Mouse (Mus musculus) CH12.LX (cell line): ENCODE data around the gene Ccdc62.

ENCODE experiments used
- CTCF ChIP-seq, 2 experiments: IDR thresholded peaks in 1 of 2; conservative IDR thresholded peaks in 1 of 2; 2 replicates each; pipeline ENCODE4 v1.5.1; 2011 to 2012; ENCODE audit warnings: low read depth in 2 of 2, low read length in 2 of 2, improper control_type of control experiment in 1 of 2, inconsistent platforms in 1 of 2, mild to moderate bottlenecking in 1 of 2, moderate library complexity in 1 of 2
- EP300 ChIP-seq: IDR thresholded peaks from 2 replicates; pipeline ENCODE4 v1.6.1; 2011; ENCODE audit warnings: low read length, improper control_type of control experiment
- USF1 ChIP-seq: IDR thresholded peaks from 2 replicates; pipeline ENCODE4 v1.6.1; 2014; ENCODE audit warnings: low read depth, mild to moderate bottlenecking, inconsistent platforms, low read length, improper control_type of control experiment
- USF2 ChIP-seq: conservative IDR thresholded peaks from 2 replicates; pipeline ENCODE4 v1.6.1; 2011; ENCODE audit warnings: low read depth, low read length, improper control_type of control experiment

DNA sequence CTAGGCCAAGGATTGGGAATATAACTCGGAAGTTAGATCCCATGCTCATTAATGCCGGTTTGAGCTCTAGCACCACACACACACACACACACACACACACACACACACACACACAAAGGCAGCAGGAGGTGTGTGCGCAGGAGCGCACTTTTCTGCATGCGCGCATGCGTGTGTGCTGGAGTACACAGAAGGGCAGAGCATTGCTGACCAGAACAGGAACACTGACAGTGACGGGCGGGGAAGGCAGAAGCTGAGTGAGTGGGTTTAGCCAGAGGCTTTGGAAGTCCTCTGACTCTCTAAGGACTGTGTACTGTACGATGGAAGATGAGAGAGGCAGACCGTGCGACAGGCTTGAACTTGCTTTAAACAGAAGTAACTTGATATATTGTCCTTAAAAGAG lies 3.1 kb downstream of the Ccdc62 start:
- TF ChIP-seq CTCF (conservative IDR thresholded peaks at IDR 0.05 in 1 of 2, IDR thresholded peaks at IDR 0.05 in 1 of 2; ENCODE audit: low read depth in 2 of 2, low read length in 2 of 2) (no peak; a peak in 1 of 4 replicates), EP300 (no peak), USF2 (no peak), USF1 (no peak)
